Mouse (Mus musculus): ENCODE measurements around the gene Commd7. TPM values are rescaled to one million over a fixed set of nuclear protein-coding genes. Genes with fewer than 3 reads are reported as not detected.

Gene Commd7
- polyA plus RNA-seq, 1 experiment, result 0.38 TPM

GRCm38 (mm10) chr2:153568013-153568412, 64.6 kb downstream of the Commd7 start:
- no peak for TF ChIP-seq GATA1 (IDR thresholded peaks at IDR 0.05; ENCODE audit: low read length)
- TF ChIP-seq TAL1 (IDR thresholded peaks at IDR 0.05; ENCODE audit: low read length), result no peak
- Histone ChIP-seq H3K27me3 (ENCODE audit: control insufficient read depth) (no peaks in the 10 kb centered on the region), H3K9me3 (ENCODE audit: control insufficient read depth, low read length) (no peaks in the 10 kb centered on the region), H3K4me3 (replicated peaks) (no peak overlapping the region), H3K36me3 (ENCODE audit: control insufficient read depth) (no peaks in the 10 kb centered on the region), H3K4me1 (ENCODE audit: control insufficient read depth) (peaks cover 61% of the 10 kb centered on the region)

Other genes with a start within 250 kb of the Commd7 start
- gene 4930404H24Rik, start 140.0 kb downstream of the Commd7 start, polyA plus RNA-seq (2012), result not detected in 2 replicates
- gene Nol4l, start 102.8 kb downstream of the Commd7 start, polyA plus RNA-seq (2012), result 0.99 and 1.1 TPM in 2 replicates
- 0.05 and 0.08 TPM in 2 replicates for gene Dnmt3b, start 16.7 kb upstream of the Commd7 start, polyA plus RNA-seq (2012)
- not detected in 2 replicates for gene Dnmt3c, start 63.9 kb upstream of the Commd7 start, polyA plus RNA-seq (2012)
- gene Mapre1, start 108.5 kb upstream of the Commd7 start, polyA plus RNA-seq (2012), result 0.31 and 0.36 TPM in 2 replicates
- gene Efcab8, start 147.2 kb upstream of the Commd7 start, polyA plus RNA-seq (2012), result 0.04 TPM in 1 of 2 replicates, not detected in the other
- not detected in 2 replicates for gene Sun5, start 238.3 kb upstream of the Commd7 start, polyA plus RNA-seq (2012)
- not detected in 2 replicates for gene Bpifb2, start 242.3 kb upstream of the Commd7 start, polyA plus RNA-seq (2012)